Mouse (Mus musculus) cerebellum, adult 2 months (tissue): ENCODE results near the gene Ndufb5. TPM values are rescaled to one million over a fixed set of nuclear protein-coding genes. Genes with fewer than 3 reads are reported as not detected.
"Not testable (repeated sequence)": the region's sequence is repeated elsewhere in the genome, so short reads cannot be mapped to it uniquely, and the experiment has no call there.

ENCODE experiments used
- DNase-seq, 2 experiments: peaks; one replicate each; pipeline ENCODE4 v3.0.0; 2021
- H3K27ac ChIP-seq: fragments of 200-500 bp; 2 replicates; pipeline ENCODE4 v1.5.1; 2012; ENCODE audit warnings: low read length, control low read depth, inconsistent platforms; ENCODE audit not compliant: insufficient read depth
- H3K27me3 ChIP-seq: fragments of 200-500 bp; 2 replicates; pipeline ENCODE4 v1.6.1; 2012; ENCODE audit warnings: inconsistent platforms, mild to moderate bottlenecking, low read length, moderate library complexity; ENCODE audit not compliant: control insufficient read depth, insufficient read depth
- H3K4me1 ChIP-seq: fragments of 200-500 bp; 2 replicates; pipeline ENCODE4 v1.6.1; 2011; ENCODE audit warnings: low read length; ENCODE audit not compliant: control insufficient read depth, insufficient read depth
- H3K4me3 ChIP-seq: fragments of 200-500 bp; replicated peaks from 2 replicates; pipeline ENCODE3; 2011; ENCODE audit warnings: mild to moderate bottlenecking, low read depth, low read length, control low read depth; ENCODE audit not compliant: insufficient read depth
- CTCF ChIP-seq: fragments of 200-500 bp; IDR thresholded peaks from 2 replicates; pipeline ENCODE4 v1.5.1; 2011; ENCODE audit warnings: low read depth, mild to moderate bottlenecking, control low read depth, low read length, moderate library complexity, borderline replicate concordance; ENCODE audit not compliant: insufficient read depth
- POLR2A ChIP-seq: fragments of 200-500 bp; IDR thresholded peaks from 2 replicates; pipeline ENCODE4 v1.6.1; 2011; ENCODE audit warnings: low read length, control low read depth, borderline replicate concordance; ENCODE audit not compliant: insufficient read depth
- WGBS: fragments of 180-500 bp; shearing (Covaris S2); methylation state at CpG from one replicate; pipeline ENCODE4 v1.1.7; 2018; 5-methylcytosine and 5-hydroxymethylcytosine counted together
- polyA plus RNA-seq: library from polyadenylated mRNA; depleted of rRNA; stranded (reverse); fragments of >200 nt; gene quantifications from 2 replicates; pipeline ENCODE4 v1.2.3, GENCODE M21; 2012

The Ndufb5 gene
- polyA plus RNA-seq, 1 experiment: 491 TPM

DNA sequence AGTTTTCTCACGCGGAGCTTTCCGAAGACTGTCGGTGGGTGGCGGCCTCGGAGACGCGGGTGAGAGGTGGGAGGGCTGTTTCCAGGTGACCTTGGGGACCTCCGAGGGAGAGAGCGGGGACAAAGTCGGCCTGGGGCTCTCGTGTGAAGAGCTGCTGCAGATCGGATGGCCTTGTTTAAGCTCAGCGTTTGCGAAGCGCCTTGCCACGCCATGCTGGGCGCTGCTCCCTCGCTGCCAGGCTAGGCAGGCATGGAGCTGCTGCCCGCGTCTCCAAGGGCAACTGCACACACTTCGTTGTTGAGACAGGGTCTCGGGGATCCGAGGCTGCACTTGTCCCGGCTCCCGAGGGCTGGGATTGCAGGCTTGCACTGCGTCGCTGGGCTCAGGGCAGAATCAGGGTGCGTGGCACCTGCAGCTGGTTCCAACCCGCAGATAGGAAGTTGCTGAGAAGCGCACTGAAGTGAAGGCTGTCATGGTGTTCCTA, 424 bp downstream of the Ndufb5 start, which contains the start of gene Mrpl47:
Mrpl47 (minus strand) TSS at position 434 of the 484 bp plus-strand sequence.
- H3K4me3 ChIP-seq: peak within 1 kb of the TSS; percentile 85
- H3K4me1 ChIP-seq: peaks cover 7% of the 10 kb centered on the region; the same call in 1 of the 2 replicates
- H3K27ac ChIP-seq: peak within 1 kb of the TSS; percentile 91
- TF ChIP-seq CTCF (no peak), POLR2A (no peak)
- DNase-seq: no peak
- WGBS: under 1% methylated on average over 31 of the region's 31 CpGs
- H3K27me3 ChIP-seq: no peaks in the 10 kb centered on the region

DNA sequence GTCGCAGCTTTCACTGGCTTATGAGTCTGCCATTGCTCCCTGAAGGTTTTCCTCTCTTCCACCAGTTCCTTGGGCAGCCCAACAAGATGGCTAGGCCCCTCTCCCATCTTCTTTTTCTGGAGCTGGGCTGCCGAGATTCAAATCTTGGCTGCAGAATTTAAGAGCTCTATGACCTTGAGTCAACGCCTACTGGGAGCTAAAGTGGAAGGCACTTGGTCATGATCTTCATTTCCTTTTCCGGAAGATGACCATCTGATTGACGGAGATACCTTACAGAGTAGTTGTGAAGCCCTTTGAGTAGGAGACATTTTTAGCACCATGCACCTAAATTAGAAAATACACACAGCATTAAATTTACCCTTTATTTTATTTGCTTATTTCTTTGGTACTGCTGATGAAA, 1.8 kb downstream of the Ndufb5 start:
- H3K27ac ChIP-seq: no peak overlapping the region
- 74% methylated on average over 5 of the region's 5 CpGs for WGBS
- DNase-seq: no peak
- TF ChIP-seq POLR2A: no peak
- no peak overlapping the region for H3K4me3 ChIP-seq
- peaks cover 7% of the 10 kb centered on the region; the same call in 1 of the 2 replicates for H3K4me1 ChIP-seq
- H3K27me3 ChIP-seq: no peaks in the 10 kb centered on the region

DNA sequence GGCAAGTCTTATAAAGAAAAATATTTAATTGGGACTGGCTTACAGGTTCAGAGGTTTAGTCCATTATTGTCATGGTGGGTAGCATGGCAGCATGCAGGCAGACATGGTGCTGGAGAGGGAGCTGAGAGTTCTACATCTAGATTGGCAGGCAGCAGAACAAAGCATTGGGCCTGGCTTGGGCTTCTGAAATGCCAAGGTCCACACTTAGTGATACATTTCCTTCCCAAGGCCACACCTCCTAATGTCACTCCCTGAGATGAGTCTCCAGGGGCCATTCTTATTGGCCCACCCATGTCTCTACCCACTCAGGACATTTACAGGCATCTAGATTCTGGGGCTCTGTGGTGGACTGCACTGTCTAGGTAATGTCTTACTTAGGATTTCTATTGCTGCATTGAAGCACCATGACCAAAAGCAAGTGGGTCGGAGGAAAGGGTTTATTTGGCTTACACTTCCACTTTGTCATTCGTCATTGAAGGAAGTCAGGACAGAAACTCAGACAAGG, 5.5 kb downstream of the Ndufb5 start:
- no peak overlapping the region for H3K27ac ChIP-seq
- WGBS: 85% methylated on average over 2 of the region's 2 CpGs
- H3K4me3 ChIP-seq: no peak overlapping the region
- peaks cover 9% of the 10 kb centered on the region for H3K4me1 ChIP-seq
- H3K27me3 ChIP-seq: no peaks in the 10 kb centered on the region
- DNase-seq: no peak
- TF ChIP-seq POLR2A (no peak), CTCF (no peak)

GRCm38 (mm10) chr3:32745001-32745400, 8.2 kb downstream of the Ndufb5 start:
- Histone ChIP-seq H3K27me3 (no peaks in the 10 kb centered on the region), H3K4me1 (peaks cover 6% of the 10 kb centered on the region), H3K27ac (no peak overlapping the region), H3K4me3 (no peak overlapping the region)
- WGBS: 93% methylated on average over 6 of the region's 6 CpGs
- TF ChIP-seq CTCF (no peak), POLR2A (no peak)
- DNase-seq: no peak

- not testable (repeated sequence) for H3K27ac ChIP-seq, DNase-seq, H3K27me3 ChIP-seq, H3K4me1 ChIP-seq, H3K4me3 ChIP-seq
These were observed 8.6 kb downstream of the Ndufb5 start for GRCm38 (mm10) chr3:32745426-32745825.

DNA sequence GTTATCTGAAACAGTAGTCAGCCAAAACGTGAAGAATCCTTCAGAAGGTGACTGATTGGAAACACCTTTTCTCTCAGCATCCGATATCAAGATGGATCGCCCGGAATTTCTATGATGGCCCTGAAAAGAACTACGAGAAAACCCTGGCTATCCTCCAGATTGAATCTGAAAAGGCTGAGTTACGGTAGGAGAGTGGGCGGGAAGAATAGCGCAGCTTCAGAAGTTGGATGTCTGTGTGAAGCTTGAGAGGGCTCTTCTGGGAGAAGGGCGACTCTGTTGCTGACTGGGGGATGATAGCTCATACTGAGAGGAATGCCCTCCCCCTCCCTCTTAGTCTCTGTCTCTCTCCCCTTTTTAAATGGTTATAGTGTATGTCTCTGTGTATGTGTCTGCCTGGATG, 11.6 kb downstream of the Ndufb5 start:
- no peak for DNase-seq
- H3K27me3 ChIP-seq: no peaks in the 10 kb centered on the region
- H3K27ac ChIP-seq: no peak overlapping the region
- 86% methylated on average over 9 of the region's 9 CpGs for WGBS
- TF ChIP-seq CTCF (no peak), POLR2A (no peak)
- peaks cover 6% of the 10 kb centered on the region for H3K4me1 ChIP-seq
- no peak overlapping the region for H3K4me3 ChIP-seq

- WGBS: 19% methylated on average over 4 of the region's 4 CpGs
- no peaks in the 10 kb centered on the region for H3K27me3 ChIP-seq
- H3K4me3 ChIP-seq: no peak overlapping the region
- H3K4me1 ChIP-seq: peaks cover 5% of the 10 kb centered on the region
- DNase-seq: peak in 1 of 2 experiments; percentile 44
- no peak for TF ChIP-seq POLR2A
- TF ChIP-seq CTCF: no peak
- H3K27ac ChIP-seq: no peak overlapping the region
These were observed 13.2 kb downstream of the Ndufb5 start for GRCm38 (mm10) chr3:32749820-32750579.

- Histone ChIP-seq H3K4me3 (no peak overlapping the region), H3K27ac (no peak overlapping the region), H3K27me3 (no peaks in the 10 kb centered on the region), H3K4me1 (no peaks in the 10 kb centered on the region; the same call in 1 of the 2 replicates)
- no peak for TF ChIP-seq POLR2A
- TF ChIP-seq CTCF: no peak
- DNase-seq: no peak
- 87% methylated on average over 3 of the region's 3 CpGs for WGBS
These were observed 17.7 kb downstream of the Ndufb5 start for GRCm38 (mm10) chr3:32754384-32754915.
